Mouse (Mus musculus) right cerebral cortex, postnatal 25 days (tissue): ENCODE results near the gene Syt7.
A peak's percentile ranks its signal among the peaks of the same experiment; 100 is the strongest.

Experiments used
- DNase-seq: peaks from one replicate; pipeline ENCODE4 v3.0.0; 2022

Gene Syt7

GRCm38 (mm10) chr19:10425484-10426270 is 36.8 kb downstream of the Syt7 start:
- DNase-seq = no peak

- DNase-seq = no peak
These were observed 37.4 kb downstream of the Syt7 start for GRCm38 (mm10) chr19:10426312-10426711.

- DNase-seq = no peak
These were observed 37.9 kb downstream of the Syt7 start for GRCm38 (mm10) chr19:10426793-10427192.

GRCm38 (mm10) chr19:10427431-10427830 is 38.5 kb downstream of the Syt7 start:
- no peak for DNase-seq

GRCm38 (mm10) chr19:10429371-10429770 is 40.5 kb downstream of the Syt7 start:
- DNase-seq = no peak

- no peak for DNase-seq
These were observed 42.5 kb downstream of the Syt7 start for GRCm38 (mm10) chr19:10431410-10431809.

- no peak for DNase-seq
These were observed 43.0 kb downstream of the Syt7 start for GRCm38 (mm10) chr19:10431841-10432240.

GRCm38 (mm10) chr19:10433225-10433624 is 44.3 kb downstream of the Syt7 start:
- no peak for DNase-seq

- peak; percentile 68 for DNase-seq
These were observed 45.1 kb downstream of the Syt7 start for GRCm38 (mm10) chr19:10433879-10434540.

- no peak for DNase-seq
These were observed 46.0 kb downstream of the Syt7 start for GRCm38 (mm10) chr19:10434927-10435326.

GRCm38 (mm10) chr19:10435908-10436307 is 47.0 kb downstream of the Syt7 start:
- peak; percentile 62 for DNase-seq

GRCm38 (mm10) chr19:10436726-10437125 is 47.8 kb downstream of the Syt7 start:
- DNase-seq = no peak

GRCm38 (mm10) chr19:10437521-10437920 is 48.6 kb downstream of the Syt7 start:
- no peak for DNase-seq

GRCm38 (mm10) chr19:10444685-10445369 is 55.9 kb downstream of the Syt7 start:
- DNase-seq = no peak

- no peak for DNase-seq
These were observed 59.4 kb downstream of the Syt7 start for GRCm38 (mm10) chr19:10448275-10448674.

- no peak for DNase-seq
These were observed 60.3 kb downstream of the Syt7 start for GRCm38 (mm10) chr19:10449190-10449589.

GRCm38 (mm10) chr19:10449708-10450107 is 60.8 kb downstream of the Syt7 start:
- DNase-seq = peak; percentile 67

GRCm38 (mm10) chr19:10454718-10455436 is 66.0 kb downstream of the Syt7 start:
- no peak for DNase-seq

GRCm38 (mm10) chr19:10455437-10455806 is 66.5 kb downstream of the Syt7 start:
- DNase-seq = no peak

GRCm38 (mm10) chr19:10456752-10457483 is 68.0 kb downstream of the Syt7 start, which contains the start of gene Lrrc10b:
Gene Lrrc10b (minus strand): TSS chr19:10457473.
- DNase-seq = peak; percentile 80

GRCm38 (mm10) chr19:10457484-10457800 is 68.6 kb downstream of the Syt7 start:
- no peak for DNase-seq

- DNase-seq = no peak
These were observed 69.2 kb downstream of the Syt7 start for GRCm38 (mm10) chr19:10458096-10458495.

GRCm38 (mm10) chr19:10459907-10460306 is 71.0 kb downstream of the Syt7 start:
- no peak for DNase-seq
